Mouse (Mus musculus) heart, embryonic 14.5 days (tissue): Measurements from ENCODE around the gene St3gal4. TPM values are rescaled to one million over a fixed set of nuclear protein-coding genes. Genes with fewer than 3 reads are reported as not detected.
A peak's percentile ranks its signal among the peaks of the same experiment; 100 is the strongest.

ENCODE experiments used
- ATAC-seq: fragments of 200-750 bp; cut with Nextera tagmentation; 2 replicates; pipeline ENCODE4 v1.8.0; 2017; ENCODE audit warnings: low read depth, moderate TSS enrichment; ENCODE audit not compliant: insufficient number of reproducible peaks, insufficient read depth, low FRiP score
- H3K27ac ChIP-seq, 2 experiments: fragments of 200-500 bp in 1 of 2; fragments of 300-500 bp in 1 of 2; sonication (generic) in 1 of 2; replicated peaks in 1 of 2; 2 replicates each; pipeline ENCODE4 v1.5.1; 2012 to 2014; ENCODE audit warnings: low read depth in 2 of 2, low read length in 2 of 2, control low read depth in 1 of 2, mild to moderate bottlenecking in 1 of 2, mixed read lengths in 1 of 2; ENCODE audit not compliant: control insufficient read depth in 1 of 2, insufficient read depth in 1 of 2
- H3K27me3 ChIP-seq: fragments of 300-500 bp; sonication (generic); 2 replicates; pipeline ENCODE4 v1.6.1; 2014; ENCODE audit warnings: mild to moderate bottlenecking, low read length, control low read depth; ENCODE audit not compliant: control insufficient read depth, insufficient read depth
- H3K36me3 ChIP-seq: fragments of 300-500 bp; sonication (generic); 2 replicates; pipeline ENCODE4 v1.6.1; 2014; ENCODE audit warnings: mild to moderate bottlenecking, control low read depth, low read length, mixed read lengths; ENCODE audit not compliant: control insufficient read depth, insufficient read depth
- H3K4me1 ChIP-seq, 2 experiments: fragments of 200-500 bp in 1 of 2; fragments of 300-500 bp in 1 of 2; sonication (generic) in 1 of 2; 2 replicates each; pipeline ENCODE4 v1.6.1; 2012 to 2014; ENCODE audit warnings: low read length in 2 of 2, control low read depth in 1 of 2, mixed read lengths in 1 of 2; ENCODE audit not compliant: control insufficient read depth in 2 of 2, insufficient read depth in 2 of 2
- H3K4me2 ChIP-seq: fragments of 300-500 bp; sonication (generic); 2 replicates; pipeline ENCODE4 v1.6.1; 2014; ENCODE audit warnings: mild to moderate bottlenecking, low read length
- H3K4me3 ChIP-seq, 2 experiments: fragments of 200-500 bp in 1 of 2; fragments of 300-500 bp in 1 of 2; sonication (generic) in 1 of 2; 2 replicates each; pipeline ENCODE4 v1.5.1; 2012 to 2014; ENCODE audit warnings: low read length in 2 of 2, mild to moderate bottlenecking in 2 of 2, control low read depth in 1 of 2, low read depth in 1 of 2, moderate library complexity in 1 of 2; ENCODE audit not compliant: control insufficient read depth in 1 of 2, insufficient read depth in 1 of 2
- H3K9ac ChIP-seq: fragments of 300-500 bp; sonication (generic); 2 replicates; pipeline ENCODE4 v1.6.1; 2014; ENCODE audit warnings: mild to moderate bottlenecking, low read length
- H3K9me3 ChIP-seq: fragments of 300-500 bp; sonication (generic); 2 replicates; pipeline ENCODE4 v1.6.1; 2016; ENCODE audit warnings: low read length, control low read depth; ENCODE audit not compliant: control insufficient read depth
- WGBS: fragments of 180-500 bp; shearing (Covaris S2); extraction: QIAGEN DNeasy Blood & Tissue Kit; methylation state at CpG from one replicate; pipeline ENCODE4 v1.1.7; 2014; 5-methylcytosine and 5-hydroxymethylcytosine counted together
- polyA plus RNA-seq: library from polyadenylated mRNA; unstranded; fragments of >200 nt; fragmentation: Nextera tagmentation; extraction: Ambion mirVana; gene quantifications from 2 replicates; pipeline ENCODE4 v1.2.1, GENCODE M21; 2014

Gene St3gal4
- polyA plus RNA-seq, 1 experiment from 2014 or later, result 22.9 TPM

- Histone ChIP-seq H3K4me1 (no peaks in the 10 kb centered on the region; a peak in 1 of 4 replicates), H3K9ac (no peak overlapping the region), H3K4me3 (no peak overlapping the region), H3K9me3 (no peaks in the 10 kb centered on the region), H3K36me3 (no peaks in the 10 kb centered on the region), H3K27me3 (no peaks in the 10 kb centered on the region), H3K4me2 (no peak overlapping the region), H3K27ac (no peak overlapping the region)
- ATAC-seq, result no peak
- 73% methylated on average over 2 of the region's 2 CpGs for WGBS
These were observed 23.2 kb upstream of the St3gal4 start for GRCm38 (mm10) chr9:35142221-35142620.

- no peak overlapping the region for H3K27ac ChIP-seq
- no peaks in the 10 kb centered on the region for H3K27me3 ChIP-seq
- peaks cover 3 to 6% of the 10 kb centered on the region in 2 experiments; a peak in 3 of 4 replicates for H3K4me1 ChIP-seq
- no peaks in the 10 kb centered on the region for H3K9me3 ChIP-seq
- WGBS, result 72% methylated on average over 5 of the region's 5 CpGs
- H3K9ac ChIP-seq, result no peak overlapping the region
- H3K4me2 ChIP-seq, result no peak overlapping the region
- no peak overlapping the region for H3K4me3 ChIP-seq
- ATAC-seq, result 0 out of 2 replicates have a peak, but pooled peaks have one; percentile 41
- peaks cover 3% of the 10 kb centered on the region; the same call in 1 of the 2 replicates for H3K36me3 ChIP-seq
These were observed 20.2 kb upstream of the St3gal4 start for GRCm38 (mm10) chr9:35139231-35139744.

- WGBS, result 80% methylated on average over 7 of the region's 7 CpGs
- H3K9me3 ChIP-seq, result no peaks in the 10 kb centered on the region
- H3K4me3 ChIP-seq, result no peak overlapping the region
- no peak overlapping the region for H3K27ac ChIP-seq
- peaks cover 3 to 6% of the 10 kb centered on the region in 2 experiments; a peak in 3 of 4 replicates for H3K4me1 ChIP-seq
- no peak overlapping the region for H3K9ac ChIP-seq
- no peak for ATAC-seq
- H3K4me2 ChIP-seq, result no peak overlapping the region
- H3K36me3 ChIP-seq, result peaks cover 3% of the 10 kb centered on the region; the same call in 1 of the 2 replicates
- H3K27me3 ChIP-seq, result no peaks in the 10 kb centered on the region
These were observed 19.0 kb upstream of the St3gal4 start for GRCm38 (mm10) chr9:35138029-35138428.

- Histone ChIP-seq H3K27ac (no peak overlapping the region), H3K4me3 (no peak overlapping the region), H3K4me1 (peaks cover 6 to 7% of the 10 kb centered on the region in 2 experiments; a peak in 3 of 4 replicates), H3K36me3 (peaks cover 3% of the 10 kb centered on the region; the same call in 1 of the 2 replicates), H3K4me2 (no peak overlapping the region), H3K9me3 (no peaks in the 10 kb centered on the region), H3K9ac (no peak overlapping the region), H3K27me3 (no peaks in the 10 kb centered on the region)
- peak; percentile 33; the same call in 1 of the 2 replicates for ATAC-seq
- 52% methylated on average over 6 of the region's 6 CpGs for whole genome bisulfite sequencing
These were observed 16.5 kb upstream of the St3gal4 start for GRCm38 (mm10) chr9:35135575-35135974.

GRCm38 (mm10) chr9:35131637-35132397, 12.7 kb upstream of the St3gal4 start:
- Histone ChIP-seq H3K36me3 (peaks cover 3% of the 10 kb centered on the region; the same call in 1 of the 2 replicates), H3K4me1 (peaks cover 14 to 15% of the 10 kb centered on the region in 2 experiments), H3K9ac (no peak overlapping the region), H3K4me3 (no peak overlapping the region), H3K9me3 (no peaks in the 10 kb centered on the region), H3K27ac (peak overlapping the region; percentile 10 to 25; a peak in 1 of 4 replicates), H3K4me2 (no peak overlapping the region), H3K27me3 (no peaks in the 10 kb centered on the region)
- WGBS, result 86% methylated on average over 16 of the region's 16 CpGs
- no peak for ATAC-seq

GRCm38 (mm10) chr9:35128995-35129418, 9.9 kb upstream of the St3gal4 start:
- no peaks in the 10 kb centered on the region for H3K27me3 ChIP-seq
- H3K4me2 ChIP-seq, result no peak overlapping the region
- H3K9me3 ChIP-seq, result no peaks in the 10 kb centered on the region
- peaks cover 11 to 18% of the 10 kb centered on the region in 2 experiments; a peak in 3 of 4 replicates for H3K4me1 ChIP-seq
- peaks cover 27% of the 10 kb centered on the region for H3K36me3 ChIP-seq
- H3K9ac ChIP-seq, result no peak overlapping the region
- 51% methylated on average over 9 of the region's 9 CpGs for WGBS
- no peak overlapping the region for H3K4me3 ChIP-seq
- H3K27ac ChIP-seq, result no peak overlapping the region
- ATAC-seq, result no peak

GRCm38 (mm10) chr9:35128564-35128963, 9.5 kb upstream of the St3gal4 start:
- Histone ChIP-seq H3K4me2 (no peak overlapping the region), H3K9ac (no peak overlapping the region), H3K36me3 (peaks cover 30% of the 10 kb centered on the region), H3K27ac (no peak overlapping the region), H3K4me1 (peaks cover 11 to 21% of the 10 kb centered on the region in 2 experiments; a peak in 3 of 4 replicates), H3K9me3 (no peaks in the 10 kb centered on the region), H3K27me3 (no peaks in the 10 kb centered on the region), H3K4me3 (no peak overlapping the region)
- 76% methylated on average over 3 of the region's 3 CpGs for WGBS
- ATAC-seq, result no peak
